Mouse (Mus musculus) ES-Bruce4 (cell line): Measurements from ENCODE around the gene Iars2.

Experiments used
- CTCF ChIP-seq: IDR thresholded peaks from one replicate; pipeline ENCODE4 v1.8.1; 2011; ENCODE audit warnings: low read depth, low read length
- EP300 ChIP-seq: IDR thresholded peaks from 2 replicates; pipeline ENCODE4 v1.6.1; 2011; ENCODE audit warnings: low read depth, low read length; ENCODE audit not compliant: insufficient read depth
- POLR2A ChIP-seq: IDR thresholded peaks from one replicate; pipeline ENCODE4 v1.8.1; 2011; ENCODE audit warnings: low read length; ENCODE audit not compliant: insufficient read depth

DNA sequence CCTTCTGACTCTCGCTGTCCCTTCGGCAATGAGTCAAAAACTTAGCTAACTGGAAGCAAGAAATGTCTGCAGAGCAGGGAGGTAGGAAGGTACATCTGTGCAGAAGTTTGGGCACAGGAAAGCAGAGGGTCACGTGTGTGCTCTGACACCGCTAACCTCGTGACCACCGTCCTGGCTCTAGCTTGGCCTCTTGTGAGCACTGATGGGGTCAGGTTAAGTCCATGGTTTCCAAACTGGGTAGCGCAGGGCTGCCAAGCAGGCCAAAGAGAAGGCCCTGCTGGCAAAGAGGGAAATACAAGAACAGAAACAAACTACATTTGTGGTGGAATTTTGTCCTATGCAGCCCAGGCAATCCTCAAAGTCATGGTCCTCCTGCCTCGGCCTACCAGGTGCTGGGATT, 30.7 kb downstream of the Iars2 start:
- TF ChIP-seq CTCF (no peak), POLR2A (no peak), EP300 (no peak)
